Mouse (Mus musculus): ENCODE results near the gene Asb3.
"Not testable (repeated sequence)": the region's sequence is repeated elsewhere in the genome, so short reads cannot be mapped to it uniquely, and the experiment has no call there.

Asb3 gene

DNA sequence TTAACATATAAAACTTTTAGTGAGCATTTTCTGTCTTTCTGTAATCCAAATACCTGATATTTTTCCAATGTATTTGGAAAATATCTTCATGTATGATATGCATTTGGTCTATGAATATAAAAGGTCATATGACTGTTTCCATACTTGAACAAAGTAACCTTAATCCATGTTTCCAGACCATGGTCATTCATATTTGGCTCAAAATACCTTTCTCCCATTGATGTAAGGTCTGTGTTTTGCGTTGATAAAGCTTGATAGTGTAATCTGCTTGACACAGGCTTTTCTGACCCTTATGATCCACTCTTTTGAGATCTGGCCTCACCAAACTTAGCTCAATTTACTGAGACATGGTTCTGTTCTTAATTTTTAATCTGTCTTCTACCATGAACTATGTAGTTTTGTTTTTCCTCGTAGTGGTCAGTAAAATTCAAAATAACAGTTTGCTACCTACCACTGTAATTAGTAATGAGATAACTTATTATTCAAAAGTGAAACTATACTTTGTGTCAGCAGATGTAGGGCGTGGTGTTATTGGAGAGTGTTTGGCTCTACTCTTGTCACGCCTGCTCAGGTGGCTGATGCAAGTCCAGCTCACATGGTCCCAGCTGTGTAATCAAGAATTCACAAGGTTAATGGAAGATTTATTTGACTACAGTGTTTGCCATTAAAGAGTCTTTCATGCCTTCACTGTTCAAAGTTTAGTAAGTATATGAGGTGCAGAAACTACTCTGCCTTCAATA, 116.1 kb downstream of the Asb3 start:
- no peak for DNase-seq (ENCODE audit: low spot score)

DNA sequence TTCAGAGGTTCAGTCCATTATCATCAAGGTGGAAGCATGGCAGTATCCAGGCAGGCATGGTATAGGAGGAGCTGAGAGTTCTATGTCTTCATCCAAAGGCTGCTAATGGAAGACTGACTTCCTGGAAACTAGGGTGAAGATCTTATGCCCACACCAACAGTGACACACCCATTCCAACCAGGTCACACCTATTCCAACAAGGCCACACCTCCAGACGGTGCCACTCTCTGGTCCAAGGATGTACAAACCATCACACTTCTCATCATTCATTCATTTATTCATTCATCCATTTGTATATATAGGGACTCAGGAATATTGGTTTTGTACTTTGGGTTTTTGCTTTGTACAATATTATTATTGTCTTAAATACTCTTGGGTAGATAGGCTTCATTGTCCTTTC, 124.5 kb downstream of the Asb3 start:
- not testable (repeated sequence) for DNase-seq (ENCODE audit: low spot score)

DNA sequence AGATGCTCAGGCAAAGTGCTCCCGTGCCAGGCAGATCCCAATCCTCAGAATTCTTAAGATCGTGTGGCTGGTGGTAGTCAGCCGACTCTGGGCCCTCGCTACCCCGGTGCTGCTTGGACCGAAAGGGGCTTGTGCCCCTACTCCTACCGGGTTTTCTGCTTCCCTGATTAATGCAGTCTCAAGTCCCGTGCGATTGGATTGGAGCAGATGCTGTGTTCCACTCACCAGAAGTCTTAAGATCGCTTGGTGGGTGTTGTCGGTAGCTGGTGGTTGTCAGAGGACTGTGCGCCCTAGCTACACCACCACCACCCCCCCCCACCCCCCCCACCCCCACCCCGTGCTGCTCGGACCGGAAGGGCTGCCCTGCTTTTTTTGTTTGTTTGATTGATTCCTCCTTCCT, 132.2 kb downstream of the Asb3 start:
- DNase-seq (ENCODE audit: low spot score) = not testable (repeated sequence)

DNA sequence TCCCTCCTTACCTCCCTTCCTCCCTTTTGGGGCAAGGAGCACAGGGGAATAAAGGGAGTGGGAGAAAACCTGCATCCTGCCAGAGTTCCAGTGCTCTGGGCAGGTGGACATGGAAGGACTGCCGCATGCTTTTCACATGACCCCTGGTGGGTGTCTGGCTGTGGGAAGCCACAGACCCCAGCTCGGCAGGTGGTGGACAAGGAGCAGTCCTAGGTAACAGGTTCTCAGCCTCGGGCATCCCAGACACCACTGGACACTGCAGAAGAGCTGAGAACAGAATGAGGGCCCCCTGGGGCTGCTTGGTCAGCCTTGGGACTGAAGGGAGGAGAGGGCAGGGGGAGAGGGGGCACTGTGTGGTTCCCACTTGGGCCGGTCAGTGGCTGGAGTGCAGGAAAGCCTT, 149.7 kb downstream of the Asb3 start:
- no peak for DNase-seq (ENCODE audit: low spot score)

DNA sequence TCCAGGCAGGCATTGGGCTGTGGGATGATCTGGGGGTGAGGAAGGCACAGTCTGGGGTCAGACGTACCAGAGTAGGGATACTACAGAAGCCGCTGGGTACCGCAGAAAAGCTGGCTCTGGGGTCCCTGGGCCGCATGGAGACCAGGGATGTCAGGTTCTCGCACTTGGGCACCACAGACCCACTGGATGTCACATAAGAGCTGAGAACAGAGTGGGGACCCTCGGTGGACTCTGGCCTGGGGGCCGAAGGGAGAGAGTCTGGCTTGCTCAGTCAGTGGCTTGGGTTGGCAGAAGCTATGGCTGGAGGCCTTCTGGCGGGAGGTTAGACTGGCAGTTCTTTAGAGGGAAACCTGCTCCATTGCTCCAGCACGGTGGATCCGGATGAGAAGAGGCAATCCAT, 204.8 kb downstream of the Asb3 start:
- DNase-seq (ENCODE audit: low spot score) = no peak

DNA sequence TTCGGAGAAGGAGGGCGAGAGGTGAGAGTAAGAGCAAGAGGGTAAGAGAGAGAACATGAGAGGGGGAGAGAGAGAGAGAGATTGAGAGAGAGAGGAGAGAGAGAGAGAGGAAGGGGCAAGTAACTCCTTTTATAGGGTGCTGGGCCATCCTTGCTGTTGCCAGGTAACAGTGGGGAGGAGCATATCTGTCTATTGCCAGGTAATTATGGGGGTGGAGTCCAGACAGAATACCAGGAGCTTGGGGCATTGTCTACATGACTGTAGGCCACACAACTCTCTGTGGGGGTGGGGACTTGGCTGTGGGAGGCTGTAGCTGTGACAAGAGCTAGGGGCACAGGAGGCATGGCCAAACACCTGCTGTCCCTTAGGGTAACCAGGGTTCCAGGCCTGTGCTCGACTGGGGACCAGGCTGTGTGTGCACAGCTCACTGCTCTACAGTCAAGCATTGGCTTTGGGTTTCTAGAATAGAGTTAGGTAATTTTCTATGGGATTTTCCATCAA, 205.3 kb downstream of the Asb3 start:
- no peak for DNase-seq (ENCODE audit: low spot score)

DNA sequence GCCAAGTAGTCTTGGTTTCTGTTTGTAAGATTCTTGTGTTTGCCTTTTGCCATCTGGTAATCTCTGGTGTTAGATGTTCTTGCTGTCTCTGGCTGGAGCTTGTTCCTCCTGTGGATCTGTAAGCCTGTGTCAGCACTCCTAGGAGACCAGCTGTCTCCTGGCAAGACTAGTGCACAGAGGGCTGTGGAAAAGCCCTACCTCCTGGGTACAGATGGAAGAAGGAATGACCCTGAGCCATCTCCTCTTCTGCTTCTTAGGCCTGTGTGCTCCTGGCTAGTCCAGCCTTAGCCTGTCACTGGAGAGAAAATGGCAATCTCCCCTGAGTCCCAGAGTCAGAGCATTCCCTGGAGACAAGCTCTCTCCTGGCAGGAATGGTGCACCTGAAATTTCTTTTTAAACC, 214.3 kb downstream of the Asb3 start:
- not testable (repeated sequence) for DNase-seq (ENCODE audit: low spot score)

DNA sequence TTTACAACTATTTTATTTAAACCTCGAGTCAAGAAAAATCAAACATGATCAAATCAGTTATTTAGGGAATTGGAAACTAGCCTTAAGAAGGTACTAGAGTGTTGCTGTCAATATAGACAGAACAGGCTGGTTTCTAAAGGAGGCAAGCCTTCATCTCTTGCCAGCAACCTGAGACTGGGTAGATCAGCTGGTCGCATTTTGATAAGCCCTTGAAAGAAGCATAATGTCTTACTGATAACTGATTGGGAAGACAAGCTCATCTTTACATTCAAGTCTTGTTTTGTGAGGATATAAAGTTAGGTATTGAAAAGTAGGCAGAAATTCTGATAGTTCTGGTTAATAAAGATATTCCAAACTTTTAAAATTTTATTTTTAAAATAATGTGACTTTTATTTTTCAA, 217.0 kb downstream of the Asb3 start:
- no peak for DNase-seq (ENCODE audit: low spot score)

DNA sequence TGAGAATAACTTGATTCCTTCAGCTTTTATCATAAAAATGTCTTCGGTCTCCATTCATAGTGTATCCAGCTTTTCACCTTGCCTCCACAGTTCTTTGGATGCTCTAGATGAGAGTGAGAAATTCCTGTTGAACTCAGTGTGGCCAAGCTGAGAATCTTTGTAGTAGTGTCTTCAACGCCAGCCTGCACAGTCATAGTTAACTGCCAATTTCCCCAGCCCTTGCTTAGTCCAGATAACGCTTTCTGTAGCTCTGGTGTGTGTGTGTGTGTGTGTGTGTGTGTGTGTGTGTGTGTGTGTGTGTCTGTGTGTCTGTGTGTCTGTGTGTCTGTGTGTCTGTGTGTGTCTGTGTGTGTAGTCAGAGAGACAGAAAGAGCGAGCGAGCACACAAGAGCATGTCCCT, 220.1 kb downstream of the Asb3 start:
- DNase-seq (ENCODE audit: low spot score) = no peak

DNA sequence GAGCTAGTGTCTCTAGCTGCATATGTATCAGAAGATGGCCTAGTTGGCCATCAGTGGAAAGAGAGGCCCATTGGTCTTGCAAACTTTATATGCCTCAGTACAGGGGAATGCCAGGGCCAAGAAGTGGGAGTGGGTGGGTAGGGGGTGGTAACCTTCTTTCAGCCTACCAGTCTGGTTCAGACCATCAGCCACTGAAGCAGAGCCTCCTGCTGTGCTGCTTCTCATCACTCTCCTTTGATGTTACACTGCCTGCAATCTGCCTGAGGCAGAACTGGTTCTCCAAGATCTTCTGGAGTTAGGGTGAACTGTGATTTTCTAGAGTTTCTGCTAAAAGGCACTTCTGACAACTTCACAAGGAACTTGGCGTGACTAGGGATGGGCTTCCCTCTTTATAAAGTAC, 241.7 kb downstream of the Asb3 start:
- not testable (repeated sequence) for DNase-seq (ENCODE audit: low spot score)

DNA sequence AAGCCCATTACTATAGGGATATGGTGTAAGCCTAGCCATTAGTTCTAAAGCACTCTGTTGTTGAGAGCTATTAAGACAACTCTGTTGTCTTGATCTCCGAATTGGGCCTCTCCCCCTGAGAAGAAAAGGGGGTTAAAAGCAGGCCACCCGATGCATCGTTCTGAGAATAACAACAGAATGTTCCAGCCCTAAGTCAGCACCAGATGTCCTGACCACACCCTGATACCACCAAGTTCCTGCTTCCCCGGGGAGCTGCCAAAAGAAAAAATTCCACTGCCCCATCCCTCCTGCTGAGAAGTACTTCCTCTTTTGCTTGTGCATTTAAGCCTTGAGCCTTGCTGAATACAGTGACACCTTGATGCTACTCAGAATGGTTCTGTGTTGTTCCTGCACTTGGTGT, 248.5 kb downstream of the Asb3 start:
- DNase-seq (ENCODE audit: low spot score) = not testable (repeated sequence)

DNA sequence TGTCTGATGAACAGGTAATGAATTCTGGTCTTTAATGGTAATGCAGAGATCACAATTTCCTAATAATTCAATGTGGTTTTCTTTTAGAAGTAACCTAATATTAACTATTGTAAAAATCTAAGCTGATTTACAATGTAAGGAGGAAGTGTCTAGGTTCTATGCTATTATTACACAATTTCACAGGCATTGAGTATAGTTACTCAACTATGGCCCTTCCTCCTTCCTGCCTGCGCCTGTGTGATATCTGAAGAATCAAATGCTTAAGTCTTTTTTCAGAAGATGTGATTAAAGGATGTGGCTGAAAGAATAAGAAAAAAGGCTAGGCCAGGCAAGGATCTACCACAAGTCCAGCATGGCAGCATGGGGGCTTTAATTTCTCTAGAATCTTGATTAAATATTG, 249.6 kb downstream of the Asb3 start:
- not testable (repeated sequence) for DNase-seq (ENCODE audit: low spot score)

DNA sequence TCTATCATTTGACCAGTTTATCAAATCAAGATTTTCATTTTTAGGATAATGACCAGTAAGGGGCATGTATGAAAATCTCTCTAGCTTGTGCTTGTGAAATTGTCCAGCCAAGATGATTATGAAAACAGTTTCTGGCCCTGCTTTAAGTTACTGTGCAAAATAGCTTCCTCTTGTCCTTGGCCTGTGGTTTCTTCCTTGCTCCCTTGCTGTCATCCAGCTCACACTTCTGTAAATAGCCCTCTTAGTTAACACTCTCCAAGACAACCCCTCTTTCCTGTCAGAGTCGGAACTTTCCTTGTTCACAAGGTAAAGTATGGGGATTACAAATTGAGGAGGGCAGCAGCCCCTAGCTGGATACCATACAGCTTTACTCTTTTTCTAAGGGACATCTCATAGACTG, 253.2 kb downstream of the Asb3 start:
- not testable (repeated sequence) for DNase-seq (ENCODE audit: low spot score)
